Mouse (Mus musculus): Measurements from ENCODE around the gene Lrrc74b.
"Not testable (repeated sequence)": the region's sequence is repeated elsewhere in the genome, so short reads cannot be mapped to it uniquely, and the experiment has no call there.

DNA sequence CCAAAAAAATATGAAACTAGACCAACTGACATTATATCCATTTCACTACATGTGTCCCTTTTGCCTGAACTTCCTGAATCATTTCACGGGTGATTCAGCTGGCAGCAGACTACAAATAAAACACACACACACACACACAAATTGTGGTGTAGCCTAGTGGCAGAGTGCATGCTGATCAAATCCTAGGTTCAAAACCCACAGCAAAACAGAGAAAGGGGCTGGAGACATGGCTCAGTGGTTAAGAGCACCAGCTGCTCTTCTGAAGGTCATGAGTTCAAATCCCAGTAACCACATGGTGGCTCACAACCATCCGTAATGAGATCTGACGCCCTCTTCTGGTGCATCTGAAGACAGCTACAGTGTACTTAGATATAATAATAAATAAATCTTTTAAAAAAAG, 53.0 kb downstream of the Lrrc74b start:
- not testable (repeated sequence) for TF ChIP-seq CTCF (IDR thresholded peaks at IDR 0.05; ENCODE audit: low read depth, low read length); GATA1 (IDR thresholded peaks at IDR 0.05; ENCODE audit: borderline replicate concordance, low read length)
